Mouse (Mus musculus): Measurements from ENCODE around the gene Depp1. TPM values are rescaled to one million over a fixed set of nuclear protein-coding genes. Genes with fewer than 3 reads are reported as not detected.

The Depp1 gene
- total RNA-seq, 1 experiment from 2014 or later: 1.6 TPM

DNA sequence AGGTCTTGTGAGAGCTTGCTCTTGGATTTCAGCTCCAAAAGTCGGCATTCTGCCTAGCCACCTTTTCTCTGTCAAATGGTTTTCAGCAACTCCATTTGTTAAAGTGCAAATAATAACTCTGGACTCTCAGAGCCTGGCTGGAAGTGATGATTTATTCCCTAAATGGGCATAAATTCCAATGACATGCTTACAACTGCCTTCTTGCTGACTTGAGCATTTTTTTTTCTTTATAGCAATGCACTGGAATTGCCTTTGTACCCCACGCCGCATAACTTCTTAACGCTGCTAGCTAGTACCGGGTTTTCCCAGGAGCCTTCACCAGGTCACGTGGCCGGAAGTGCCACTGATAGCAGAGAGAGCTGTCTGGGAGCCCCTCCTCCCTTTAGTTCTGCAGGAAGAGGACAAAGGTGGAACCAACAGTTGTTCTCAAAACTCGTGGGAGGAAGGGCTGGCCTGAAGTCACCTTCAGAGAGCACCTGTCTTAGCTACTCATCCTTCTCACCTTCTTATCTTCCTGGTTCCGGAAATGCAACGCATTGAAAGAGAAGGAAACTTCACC, 26.0 kb downstream of the Depp1 start:
- no peak for ATAC-seq (replicated peaks; ENCODE audit: low read depth, poor library complexity, severe bottlenecking)

GRCm38 (mm10) chr6:116677321-116677720, 26.9 kb downstream of the Depp1 start:
- ATAC-seq (replicated peaks; ENCODE audit: low read depth, poor library complexity, severe bottlenecking): no peak

DNA sequence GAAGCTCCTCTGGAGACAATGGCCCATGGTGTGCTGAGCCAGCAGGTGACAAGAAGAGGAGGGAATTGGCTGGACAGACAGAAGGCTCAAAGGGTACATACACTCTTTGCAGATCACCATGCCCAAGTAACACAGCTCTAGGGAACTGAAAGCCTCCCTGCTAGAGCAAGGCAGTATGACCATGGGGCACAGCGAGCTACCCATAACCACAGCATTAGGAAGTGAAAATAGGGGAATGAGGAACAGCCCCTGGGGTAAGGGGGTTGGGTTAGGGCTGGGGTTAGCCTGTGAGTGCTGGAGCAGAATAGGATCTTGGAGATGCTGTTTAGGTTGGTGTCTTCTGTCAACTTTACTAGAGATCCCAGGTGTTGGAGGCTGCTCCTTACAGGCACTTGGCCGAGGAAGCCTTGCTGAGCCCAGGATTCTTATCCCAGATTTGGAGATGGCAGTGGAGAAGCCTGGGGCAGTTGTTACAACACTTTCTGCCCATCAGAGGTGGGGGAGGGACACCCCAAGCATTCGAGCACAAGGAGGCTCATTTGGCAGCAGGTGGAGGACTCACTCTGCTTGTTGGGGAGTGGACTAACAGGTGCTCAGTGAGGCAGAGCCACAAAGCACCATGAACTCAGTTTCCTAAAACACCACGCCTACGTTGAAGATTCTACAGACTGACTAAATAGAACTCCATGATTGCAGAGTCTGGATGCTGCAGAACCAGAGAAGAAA, 29.3 kb downstream of the Depp1 start:
- peak; percentile 85 for ATAC-seq (replicated peaks; ENCODE audit: low read depth, poor library complexity, severe bottlenecking)

GRCm38 (mm10) chr6:116682317-116682716, 31.9 kb downstream of the Depp1 start:
- ATAC-seq (replicated peaks; ENCODE audit: low read depth, poor library complexity, severe bottlenecking): peak; percentile 89

DNA sequence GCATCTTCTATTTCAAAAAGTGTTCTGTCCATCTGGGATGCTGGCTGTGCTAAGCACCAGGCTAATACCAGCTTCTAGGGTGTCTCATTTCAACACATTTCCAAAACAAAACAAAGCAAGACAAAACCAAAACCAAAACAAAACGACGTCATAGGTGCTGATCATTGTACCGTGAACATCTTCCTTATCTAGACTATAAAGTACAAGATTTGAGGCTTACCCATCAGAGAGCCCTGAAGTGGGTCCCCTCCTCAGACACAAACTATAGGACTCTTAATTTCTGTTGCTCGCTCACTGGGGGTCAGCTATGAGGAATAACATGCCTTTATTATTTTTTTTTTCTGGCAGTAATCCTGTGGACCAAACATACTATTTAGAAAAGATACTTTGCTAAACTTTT, 43.2 kb downstream of the Depp1 start:
- ATAC-seq (replicated peaks; ENCODE audit: low read depth, poor library complexity, severe bottlenecking): no peak

DNA sequence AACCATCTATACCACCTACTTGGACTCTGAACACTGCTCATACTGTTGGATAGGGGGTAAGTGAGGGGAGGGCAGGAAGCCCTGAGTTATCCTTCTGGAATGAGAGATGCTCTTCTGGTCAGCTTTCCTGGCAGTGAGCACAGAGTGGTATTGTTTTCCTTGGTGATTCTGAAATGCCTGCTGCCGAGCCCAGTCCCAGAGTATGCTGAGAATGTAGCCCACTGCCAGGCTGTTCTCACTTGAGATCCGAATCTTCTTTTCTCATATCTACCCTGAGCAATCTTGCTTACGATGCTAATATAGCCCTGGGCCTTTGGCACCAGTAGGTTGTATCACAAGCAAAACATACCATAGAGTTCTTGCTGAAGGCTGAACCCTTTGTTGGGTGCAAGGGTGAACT, 43.9 kb downstream of the Depp1 start:
- no peak for ATAC-seq (replicated peaks; ENCODE audit: low read depth, poor library complexity, severe bottlenecking)

DNA sequence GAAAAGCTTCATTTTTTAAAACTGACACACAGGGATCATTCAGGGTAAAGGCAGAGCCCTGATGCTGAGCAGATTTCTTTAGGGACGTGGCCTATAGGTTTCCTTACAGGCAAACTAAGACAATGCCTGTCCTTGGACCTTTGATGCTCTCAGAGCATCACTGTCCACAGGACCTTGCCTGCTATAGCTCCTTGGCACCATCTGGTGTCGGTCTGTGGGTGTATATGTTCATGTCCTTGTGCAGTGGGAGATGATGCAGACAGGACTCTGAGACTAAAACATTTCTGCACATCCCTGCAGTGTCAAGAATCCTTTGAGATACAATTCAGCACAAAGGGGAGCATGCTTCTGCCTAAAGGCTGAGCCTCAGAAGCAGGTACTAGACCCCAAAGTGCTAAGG, 47.0 kb downstream of the Depp1 start:
- ATAC-seq (replicated peaks; ENCODE audit: low read depth, poor library complexity, severe bottlenecking): peak; percentile 30; the same call in 1 of the 2 replicates

DNA sequence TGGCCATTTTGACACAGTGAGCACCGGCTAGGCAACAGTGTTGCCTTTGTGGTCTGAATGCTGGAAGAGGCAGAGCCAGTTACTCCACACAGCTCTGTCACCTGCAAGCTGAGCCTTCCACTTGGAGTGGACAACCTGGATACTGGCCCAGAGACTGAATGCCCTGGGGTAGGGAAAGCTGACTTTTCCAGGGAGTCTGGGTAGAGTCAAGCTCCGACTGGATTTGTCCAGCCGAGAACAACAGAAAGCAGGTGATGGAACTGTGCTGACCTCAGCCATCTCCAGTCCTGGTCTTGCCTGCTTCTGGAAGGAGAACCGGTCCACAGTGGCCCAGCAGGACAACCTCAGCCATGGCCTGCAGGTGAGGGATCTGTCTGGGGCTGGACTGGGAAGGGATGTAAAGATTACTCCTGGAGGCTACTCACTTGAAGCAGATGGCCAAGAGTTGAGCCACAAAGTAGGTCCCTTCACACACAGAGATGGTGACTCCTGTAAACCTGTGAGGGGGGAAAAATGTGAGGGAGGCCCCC, 47.6 kb downstream of the Depp1 start:
- no peak for ATAC-seq (replicated peaks; ENCODE audit: low read depth, poor library complexity, severe bottlenecking)

DNA sequence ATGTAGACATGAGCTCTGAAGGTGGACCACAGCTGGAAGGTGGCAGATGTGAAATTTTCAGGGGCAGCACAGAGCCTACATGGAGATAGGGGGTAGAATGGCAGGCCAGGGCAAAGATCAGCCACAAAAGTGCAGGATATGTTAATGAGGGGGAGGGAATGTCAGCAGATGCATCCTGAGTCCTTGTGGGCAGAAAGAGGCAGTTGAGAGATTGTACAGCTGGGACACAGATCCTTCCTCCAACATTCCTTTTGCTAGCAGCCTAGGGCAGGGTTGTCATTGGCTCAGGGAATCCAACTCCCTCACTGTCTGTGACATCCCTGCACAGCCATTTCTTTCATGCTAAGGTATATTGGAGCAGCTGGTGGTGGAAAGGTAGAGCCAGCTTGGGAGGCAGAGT, 50.4 kb downstream of the Depp1 start:
- ATAC-seq (replicated peaks; ENCODE audit: low read depth, poor library complexity, severe bottlenecking): peak; percentile 81

Other genes starting within 250 kb of the Depp1 start
- gene Alox5, start 189.4 kb upstream of the Depp1 start, total RNA-seq (2017): 6.3 TPM in 2 replicates
- gene Olfr211, start 161.5 kb upstream of the Depp1 start, total RNA-seq (2017): not detected in 2 replicates
- gene Olfr212, start 144.1 kb upstream of the Depp1 start, total RNA-seq (2017): not detected in 2 replicates
- not detected in 2 replicates for gene Olfr213, start 112.2 kb upstream of the Depp1 start, total RNA-seq (2017)
- 0.92 and 1.2 TPM in 2 replicates for gene Gm5580, start 99.5 kb upstream of the Depp1 start, total RNA-seq (2017)
- not detected in 2 replicates for gene Olfr214, start 96.4 kb upstream of the Depp1 start, total RNA-seq (2017)
- gene Olfr215, start 66.4 kb upstream of the Depp1 start, total RNA-seq (2017): not detected in 2 replicates
- 79.8 and 85.1 TPM in 2 replicates for gene Zfp422, start 21.6 kb upstream of the Depp1 start, total RNA-seq (2017)
- 15.0 and 17.4 TPM in 2 replicates for gene Rassf4, start 23.3 kb downstream of the Depp1 start, total RNA-seq (2017)
- gene Tmem72, start 66.3 kb downstream of the Depp1 start, total RNA-seq (2017): 0.05 TPM in 2 replicates

All from common myeloid progenitor, adult 5-6 weeks (primary cell).